Mouse (Mus musculus): ENCODE results near the gene Hoxb1.

DNA sequence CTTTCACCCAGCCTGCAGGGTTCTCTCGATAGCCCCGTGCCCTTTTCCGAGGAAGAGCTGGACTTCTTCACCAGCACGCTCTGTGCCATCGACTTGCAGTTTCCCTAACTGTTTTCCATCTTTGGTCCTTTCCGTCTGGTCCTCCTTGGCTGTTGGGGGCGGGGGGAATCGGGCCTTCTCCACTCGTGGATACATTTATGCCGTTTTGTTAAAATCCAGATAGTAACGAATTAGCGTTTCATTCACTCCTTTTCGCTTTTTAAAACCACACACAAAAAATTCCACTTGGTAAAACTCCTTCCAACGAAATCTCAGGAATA lies 12.1 kb upstream of the Hoxb1 start:
- no peak for TF ChIP-seq CTCF (IDR thresholded peaks at IDR 0.05; ENCODE audit: extremely low read depth, insufficient read depth, insufficient read length, insufficient replicate concordance)
- TF ChIP-seq POLR2A (IDR thresholded peaks at IDR 0.05; ENCODE audit: low read depth, low read length): no peak
